Mouse (Mus musculus): Measurements from ENCODE around the gene Pramel6. TPM values are rescaled to one million over a fixed set of nuclear protein-coding genes. Genes with fewer than 3 reads are reported as not detected.

Pramel6 gene
- polyA plus RNA-seq (2012) = not detected in 2 replicates

DNA sequence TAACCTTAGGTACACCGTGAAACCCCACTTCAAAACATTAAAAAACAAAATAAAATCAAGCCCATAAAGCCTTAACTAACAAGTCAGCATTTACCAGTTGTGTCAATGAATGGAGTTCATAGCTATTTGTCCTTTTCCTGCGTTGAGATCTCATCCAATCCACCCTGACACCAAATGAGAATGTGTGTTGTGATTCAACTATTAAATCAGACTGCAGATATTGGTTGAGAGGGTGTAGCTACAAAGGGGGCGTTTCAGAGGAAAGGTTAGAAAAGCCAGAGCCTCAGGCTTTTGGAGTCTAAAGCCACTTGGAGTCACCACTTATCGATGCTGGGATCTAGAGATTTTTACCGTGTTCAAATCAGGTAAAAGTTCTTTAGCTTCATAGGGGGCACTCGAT, at the start of gene Pramel6:
Gene Pramel6 (plus strand): TSS at position 301 of the 400 bp plus-strand sequence.

DNA sequence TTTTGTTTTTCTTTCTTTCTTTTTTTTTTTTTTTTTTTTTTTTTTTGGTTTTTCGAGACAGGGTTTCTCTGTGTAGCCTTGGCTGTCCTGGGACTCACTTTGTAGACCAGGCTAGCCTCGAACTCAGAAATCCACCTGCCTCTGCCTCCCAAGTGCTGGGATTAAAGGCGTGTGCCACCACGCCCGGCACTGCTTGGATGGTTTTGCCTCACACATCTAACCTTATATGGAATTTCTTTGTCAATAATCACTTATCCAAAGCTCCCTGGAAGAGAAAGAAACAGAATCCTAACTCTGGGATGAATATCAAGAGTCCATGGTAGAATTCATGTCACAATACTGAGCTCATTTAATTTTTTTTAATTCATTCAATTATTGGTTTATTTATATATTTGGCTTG, 9.4 kb upstream of the Pramel6 start, which contains the start of gene Pramel7:
Gene Pramel7 (minus strand): TSS at position 101 of the 400 bp plus-strand sequence.

DNA sequence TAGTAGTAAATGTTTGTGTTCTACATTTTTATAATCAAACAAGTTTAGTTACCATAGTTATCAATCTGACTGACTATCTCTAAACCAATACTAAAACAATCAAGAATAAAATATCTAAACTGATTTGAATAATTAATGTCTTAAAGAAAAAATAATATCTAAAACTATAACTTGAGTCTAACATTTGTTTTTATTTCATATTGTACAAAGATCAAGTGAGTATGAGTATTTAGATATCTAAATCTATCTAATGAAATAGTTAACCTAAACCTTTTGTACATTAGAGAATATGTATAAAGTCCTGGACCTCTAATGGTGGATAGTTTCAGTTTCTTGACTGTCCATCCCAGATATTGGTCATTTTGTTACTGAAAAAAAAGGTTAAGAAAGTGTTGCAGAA, 25.1 kb downstream of the Pramel6 start, which contains the start of gene Olfr153:
Gene Olfr153 (plus strand): TSS at position 301 of the 400 bp plus-strand sequence.

GRCm38 (mm10) chr2:87545442-87545841, 39.1 kb downstream of the Pramel6 start, which contains the start of gene Olfr1128:
TSS of gene Olfr1128 (minus strand) at chr2:87545542.

Other genes starting within 250 kb of the Pramel6 start
- not detected in 2 replicates for gene Olfr1116, start 239.0 kb upstream of the Pramel6 start, polyA plus RNA-seq (2012)
- gene Olfr1118, start 199.0 kb upstream of the Pramel6 start, polyA plus RNA-seq (2012) = not detected in 2 replicates
- not detected in 2 replicates for gene Olfr1120, start 151.8 kb upstream of the Pramel6 start, polyA plus RNA-seq (2012)
- gene Olfr1121, start 136.7 kb upstream of the Pramel6 start, polyA plus RNA-seq (2012) = not detected in 2 replicates
- not detected in 2 replicates for gene Olfr1122, start 120.7 kb upstream of the Pramel6 start, polyA plus RNA-seq (2012)
- not detected in 2 replicates for gene Olfr1123, start 89.9 kb upstream of the Pramel6 start, polyA plus RNA-seq (2012)
- gene Olfr1124, start 76.3 kb upstream of the Pramel6 start, polyA plus RNA-seq (2012) = 0.02 TPM in 1 of 2 replicates, not detected in the other
- not detected in 2 replicates for gene Olfr1126, start 52.6 kb upstream of the Pramel6 start, polyA plus RNA-seq (2012)
- gene Pramel7, start 9.5 kb upstream of the Pramel6 start, polyA plus RNA-seq (2012) = not detected in 2 replicates
- not detected in 2 replicates for gene Olfr153, start 25.2 kb downstream of the Pramel6 start, polyA plus RNA-seq (2012)
- not detected in 2 replicates for gene Olfr1128, start 39.0 kb downstream of the Pramel6 start, polyA plus RNA-seq (2012)
- not detected in 2 replicates for gene Olfr1129, start 67.3 kb downstream of the Pramel6 start, polyA plus RNA-seq (2012)
- not detected in 2 replicates for gene Olfr1130, start 99.6 kb downstream of the Pramel6 start, polyA plus RNA-seq (2012)
- not detected in 2 replicates for gene Olfr1131, start 120.5 kb downstream of the Pramel6 start, polyA plus RNA-seq (2012)
- gene Olfr1132, start 131.0 kb downstream of the Pramel6 start, polyA plus RNA-seq (2012) = not detected in 2 replicates
- not detected in 2 replicates for gene Olfr1133, start 140.8 kb downstream of the Pramel6 start, polyA plus RNA-seq (2012)
- gene Olfr1134, start 151.9 kb downstream of the Pramel6 start, polyA plus RNA-seq (2012) = not detected in 2 replicates
- not detected in 2 replicates for gene Olfr1135, start 167.1 kb downstream of the Pramel6 start, polyA plus RNA-seq (2012)
- not detected in 2 replicates for gene Olfr1136, start 187.4 kb downstream of the Pramel6 start, polyA plus RNA-seq (2012)
- gene Olfr1137, start 206.6 kb downstream of the Pramel6 start, polyA plus RNA-seq (2012) = not detected in 2 replicates
- gene Olfr1138, start 233.4 kb downstream of the Pramel6 start, polyA plus RNA-seq (2012) = not detected in 2 replicates
- gene Olfr1140, start 237.2 kb downstream of the Pramel6 start, polyA plus RNA-seq (2012) = not detected in 2 replicates
- not detected in 2 replicates for gene Olfr1141, start 247.4 kb downstream of the Pramel6 start, polyA plus RNA-seq (2012)